Mouse (Mus musculus) kidney, embryonic 15.5 days (tissue): ENCODE data around the gene Olfr763. TPM values are rescaled to one million over a fixed set of nuclear protein-coding genes. Genes with fewer than 3 reads are reported as not detected.
"Not testable (repeated sequence)": the region's sequence is repeated elsewhere in the genome, so short reads cannot be mapped to it uniquely, and the experiment has no call there.

Experiments
- ATAC-seq: fragments of 200-750 bp; cut with Nextera tagmentation; replicated peaks from 2 replicates; pipeline ENCODE4 v1.8.0; 2017; ENCODE audit warnings: moderate TSS enrichment; ENCODE audit not compliant: low FRiP score
- H3K27ac ChIP-seq: fragments of 300-500 bp; sonication (generic); 2 replicates; pipeline ENCODE4 v1.5.1; 2015; ENCODE audit warnings: mild to moderate bottlenecking, inconsistent platforms
- H3K27me3 ChIP-seq: fragments of 300-500 bp; sonication (generic); 2 replicates; pipeline ENCODE4 v1.6.1; 2015; ENCODE audit warnings: inconsistent platforms
- H3K36me3 ChIP-seq: fragments of 300-500 bp; sonication (generic); 2 replicates; pipeline ENCODE4 v1.6.1; 2015; ENCODE audit warnings: inconsistent platforms
- H3K4me1 ChIP-seq: fragments of 300-500 bp; sonication (generic); 2 replicates; pipeline ENCODE4 v1.6.1; 2015; ENCODE audit warnings: inconsistent platforms
- H3K4me2 ChIP-seq: fragments of 300-500 bp; sonication (generic); 2 replicates; pipeline ENCODE4 v1.6.1; 2015; ENCODE audit warnings: moderate library complexity, mild to moderate bottlenecking, inconsistent platforms
- H3K4me3 ChIP-seq: fragments of 300-500 bp; sonication (generic); replicated peaks from 2 replicates; pipeline ENCODE4 v1.5.1; 2015; ENCODE audit warnings: mild to moderate bottlenecking, inconsistent platforms
- H3K9ac ChIP-seq: fragments of 300-500 bp; sonication (generic); 2 replicates; pipeline ENCODE4 v1.6.1; 2015; ENCODE audit warnings: mild to moderate bottlenecking, inconsistent platforms
- H3K9me3 ChIP-seq: fragments of 300-500 bp; sonication (generic); replicated peaks from 2 replicates; pipeline ENCODE4 v1.6.1; 2016; ENCODE audit warnings: inconsistent platforms
- WGBS: fragments of 180-500 bp; shearing (Covaris S2); methylation state at CpG from one replicate; pipeline ENCODE4 v1.1.7; 2015; ENCODE audit warnings: mixed read lengths; 5-methylcytosine and 5-hydroxymethylcytosine counted together
- polyA plus RNA-seq: library from polyadenylated mRNA; unstranded; fragments of >200 nt; fragmentation: Nextera tagmentation; extraction: Ambion mirVana; gene quantifications from 2 replicates; pipeline ENCODE4 v1.2.1, GENCODE M21; 2015

The Olfr763 gene
- polyA plus RNA-seq: not detected in 2 replicates

GRCm38 (mm10) chr10:129010288-129010841 lies at the start of gene Olfr763:
Gene Olfr763 (plus strand): TSS chr10:129010791.
- no peak within 1 kb of the TSS for H3K9ac ChIP-seq
- no peaks in the 10 kb centered on the region for H3K4me1 ChIP-seq
- H3K4me2 ChIP-seq: no peak within 1 kb of the TSS
- H3K9me3 ChIP-seq: no peaks in the 10 kb centered on the region
- ATAC-seq: no peak
- no peaks in the 10 kb centered on the region for H3K36me3 ChIP-seq
- H3K27ac ChIP-seq: no peak within 1 kb of the TSS
- 71% methylated on average over 2 of the region's 2 CpGs for WGBS
- no peaks in the 10 kb centered on the region for H3K27me3 ChIP-seq
- no peak within 1 kb of the TSS for H3K4me3 ChIP-seq

DNA sequence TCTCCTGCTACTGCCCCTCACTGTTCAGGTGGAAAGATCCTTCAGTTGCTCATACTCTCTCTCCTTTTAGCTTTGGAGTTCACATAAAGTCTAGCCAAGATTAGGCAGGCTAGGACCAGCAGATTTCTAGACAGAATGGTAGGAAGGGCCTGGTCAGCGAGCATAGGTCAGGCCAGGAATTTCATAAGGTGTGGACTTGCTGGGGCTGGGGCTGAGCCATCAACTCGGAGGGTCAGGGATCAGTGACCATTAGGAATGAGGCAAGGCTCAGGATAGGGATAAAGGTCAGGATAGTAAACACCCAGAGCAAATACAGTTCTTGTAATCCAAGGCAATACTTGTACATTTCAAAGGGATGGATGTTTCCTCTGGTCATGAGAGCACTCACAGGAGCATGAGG lies 45.6 kb upstream of the Olfr763 start:
- no peaks in the 10 kb centered on the region for H3K36me3 ChIP-seq
- ATAC-seq: peak; percentile 71
- H3K27me3 ChIP-seq: no peaks in the 10 kb centered on the region
- H3K9ac ChIP-seq: no peak overlapping the region
- no peak overlapping the region for H3K4me3 ChIP-seq
- H3K9me3 ChIP-seq: no peaks in the 10 kb centered on the region
- WGBS: 64% methylated on average over 2 of the region's 2 CpGs
- no peak overlapping the region for H3K4me2 ChIP-seq
- no peaks in the 10 kb centered on the region for H3K4me1 ChIP-seq
- 0 out of 2 replicates have a peak overlapping the region, but pooled peaks have one; percentile 32 for H3K27ac ChIP-seq

DNA sequence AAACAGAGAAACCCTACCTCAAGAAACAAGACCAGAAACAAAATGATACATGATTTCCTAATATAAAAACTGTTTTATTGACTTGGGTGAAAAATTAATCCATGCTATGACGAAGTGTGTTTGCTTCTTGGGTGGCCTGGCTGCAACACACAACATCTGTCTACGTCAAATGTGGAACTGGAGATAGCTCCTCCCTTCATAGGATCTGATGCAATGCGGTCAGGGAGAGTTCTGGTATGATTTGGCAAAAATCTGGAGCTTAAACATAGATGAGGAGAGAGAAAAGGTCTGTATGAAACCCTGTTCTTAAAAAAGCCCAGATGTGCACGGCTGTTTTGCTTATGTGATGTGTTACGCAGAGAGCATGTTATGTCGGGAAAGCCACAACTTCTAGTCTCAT lies 44.7 kb upstream of the Olfr763 start:
- Histone ChIP-seq H3K9ac (no peak overlapping the region), H3K36me3 (no peaks in the 10 kb centered on the region), H3K27ac (no peak overlapping the region), H3K4me1 (no peaks in the 10 kb centered on the region), H3K4me3 (no peak overlapping the region), H3K9me3 (no peaks in the 10 kb centered on the region), H3K27me3 (no peaks in the 10 kb centered on the region; the same call in none of the 2 replicates), H3K4me2 (no peak overlapping the region)
- ATAC-seq: no peak
- 86% methylated on average over 6 of the region's 6 CpGs for WGBS

DNA sequence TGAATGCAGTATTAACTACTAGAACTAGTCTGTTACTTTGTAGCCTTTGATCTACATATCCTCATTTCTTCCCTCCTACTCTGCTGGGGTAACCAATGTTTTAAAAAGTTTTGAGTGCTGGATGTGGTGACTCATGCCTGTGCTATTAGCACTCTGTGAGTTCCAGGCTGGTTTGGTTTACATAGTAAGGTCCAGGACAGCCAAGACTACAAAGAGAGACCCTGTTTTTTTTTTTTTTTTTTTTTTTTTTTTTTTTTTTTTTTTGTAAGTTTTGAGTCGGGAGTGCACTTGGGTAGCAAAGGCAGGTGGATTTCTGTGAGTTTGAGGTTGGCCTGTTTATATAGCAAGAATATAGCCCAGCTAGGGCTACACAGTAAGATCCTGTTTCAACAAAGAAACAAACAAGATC lies 42.2 kb upstream of the Olfr763 start:
- no peak overlapping the region for H3K4me2 ChIP-seq
- no peaks in the 10 kb centered on the region for H3K9me3 ChIP-seq
- 20% methylated on average over 1 of the region's 1 CpGs for WGBS
- H3K4me1 ChIP-seq: no peaks in the 10 kb centered on the region
- ATAC-seq: no peak
- H3K9ac ChIP-seq: no peak overlapping the region
- H3K27ac ChIP-seq: no peak overlapping the region
- H3K27me3 ChIP-seq: no peaks in the 10 kb centered on the region; the same call in none of the 2 replicates
- no peaks in the 10 kb centered on the region for H3K36me3 ChIP-seq
- no peak overlapping the region for H3K4me3 ChIP-seq

- WGBS: 49% methylated on average over 1 of the region's 1 CpGs
Measured at GRCm38 (mm10) chr10:128970740-128971250, 39.8 kb upstream of the Olfr763 start.

GRCm38 (mm10) chr10:128972841-128973240 lies 37.8 kb upstream of the Olfr763 start:
- Histone ChIP-seq H3K36me3 (no peaks in the 10 kb centered on the region), H3K9ac (no peak overlapping the region), H3K9me3 (no peaks in the 10 kb centered on the region), H3K27ac (no peak overlapping the region), H3K27me3 (peaks cover 3% of the 10 kb centered on the region), H3K4me3 (no peak overlapping the region), H3K4me2 (no peak overlapping the region), H3K4me1 (peaks cover 2% of the 10 kb centered on the region; the same call in 1 of the 2 replicates)
- no peak for ATAC-seq
- WGBS: 78% methylated on average over 4 of the region's 4 CpGs

More at GRCm38 (mm10) chr10:128970740-128971250, 39.8 kb upstream of the Olfr763 start:
- ATAC-seq: no peak
- Histone ChIP-seq H3K9ac (no peak overlapping the region), H3K36me3 (no peaks in the 10 kb centered on the region), H3K9me3 (no peaks in the 10 kb centered on the region), H3K27me3 (no peaks in the 10 kb centered on the region; the same call in none of the 2 replicates), H3K27ac (no peak overlapping the region), H3K4me2 (no peak overlapping the region), H3K4me1 (no peaks in the 10 kb centered on the region), H3K4me3 (no peak overlapping the region)

DNA sequence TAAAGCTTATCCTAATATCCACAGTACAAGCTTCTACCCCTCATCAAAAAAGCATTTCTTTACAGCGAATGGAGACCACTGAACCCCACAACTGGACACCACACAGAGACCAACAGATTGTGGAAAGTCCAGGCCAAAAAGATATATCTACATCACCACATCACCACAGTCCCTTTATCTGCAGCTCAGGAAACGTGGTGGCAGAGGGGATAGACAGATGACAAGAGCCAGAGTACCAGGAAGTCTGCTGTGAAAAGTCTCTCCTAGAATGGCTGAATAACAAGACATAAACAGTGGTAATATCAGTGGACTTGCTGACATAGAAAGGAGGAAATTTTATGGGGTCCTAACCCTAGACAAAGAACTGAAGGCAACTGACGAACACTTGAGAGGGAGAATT lies 34.2 kb upstream of the Olfr763 start:
- H3K27ac ChIP-seq: no peak overlapping the region

GRCm38 (mm10) chr10:128977522-128978114 lies 33.0 kb upstream of the Olfr763 start:
- peaks cover 2% of the 10 kb centered on the region; the same call in 1 of the 2 replicates for H3K4me1 ChIP-seq
- 21% methylated on average over 9 of the region's 9 CpGs for WGBS

More for the DNA sequence above, 34.2 kb upstream of the Olfr763 start:
- Histone ChIP-seq H3K4me1 (peaks cover 2% of the 10 kb centered on the region; the same call in 1 of the 2 replicates), H3K36me3 (no peaks in the 10 kb centered on the region), H3K4me3 (no peak overlapping the region), H3K4me2 (no peak overlapping the region), H3K27me3 (0 out of 2 replicates have a peak, but pooled peaks cover 3% of the 10 kb centered on the region), H3K9me3 (no peaks in the 10 kb centered on the region), H3K9ac (no peak overlapping the region)
- WGBS: 62% methylated on average over 3 of the region's 3 CpGs
- ATAC-seq: no peak

GRCm38 (mm10) chr10:128980644-128981365 lies 29.8 kb upstream of the Olfr763 start:
- Histone ChIP-seq H3K27ac (no peak overlapping the region), H3K4me1 (peaks cover 2% of the 10 kb centered on the region; the same call in 1 of the 2 replicates), H3K4me3 (no peak overlapping the region), H3K4me2 (no peak overlapping the region), H3K9me3 (no peaks in the 10 kb centered on the region), H3K36me3 (no peaks in the 10 kb centered on the region), H3K9ac (no peak overlapping the region), H3K27me3 (0 out of 2 replicates have a peak, but pooled peaks cover 3% of the 10 kb centered on the region)
- ATAC-seq: no peak
- WGBS: 74% methylated on average over 3 of the region's 3 CpGs

More at GRCm38 (mm10) chr10:128977522-128978114, 33.0 kb upstream of the Olfr763 start:
- Histone ChIP-seq H3K9ac (no peak overlapping the region), H3K27ac (no peak overlapping the region), H3K27me3 (0 out of 2 replicates have a peak, but pooled peaks cover 3% of the 10 kb centered on the region), H3K4me3 (no peak overlapping the region), H3K36me3 (no peaks in the 10 kb centered on the region), H3K4me2 (no peak overlapping the region), H3K9me3 (no peaks in the 10 kb centered on the region)
- peak; percentile 86 for ATAC-seq

DNA sequence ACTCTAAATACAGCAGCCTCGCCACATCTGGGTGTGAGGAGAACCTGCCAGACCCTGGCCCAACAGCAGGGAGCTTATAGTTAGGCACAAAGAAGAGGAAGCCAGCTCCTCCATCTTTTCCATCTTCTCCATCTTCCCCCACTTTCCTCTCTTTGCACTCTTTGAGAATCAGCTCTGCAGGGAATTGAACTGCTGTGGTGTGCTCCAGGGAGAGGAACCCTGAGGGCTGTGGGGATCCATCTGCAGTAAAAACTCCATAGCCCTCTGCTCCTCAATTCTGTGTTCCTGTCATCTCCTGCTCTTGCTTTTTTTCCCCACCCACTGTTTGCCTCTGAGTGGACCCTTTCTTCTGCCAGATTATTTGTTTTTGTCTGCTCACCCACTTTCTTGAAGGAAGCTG lies 21.5 kb upstream of the Olfr763 start, which contains the start of gene Olfr9:
TSS of gene Olfr9 (plus strand) at position 301 of the 400 bp plus-strand sequence.
- H3K4me2 ChIP-seq, H3K36me3 ChIP-seq, H3K27ac ChIP-seq, H3K4me3 ChIP-seq, H3K9ac ChIP-seq, ATAC-seq, H3K4me1 ChIP-seq, H3K9me3 ChIP-seq, H3K27me3 ChIP-seq: not testable (repeated sequence)
- WGBS: 54% methylated on average over 1 of the region's 1 CpGs

DNA sequence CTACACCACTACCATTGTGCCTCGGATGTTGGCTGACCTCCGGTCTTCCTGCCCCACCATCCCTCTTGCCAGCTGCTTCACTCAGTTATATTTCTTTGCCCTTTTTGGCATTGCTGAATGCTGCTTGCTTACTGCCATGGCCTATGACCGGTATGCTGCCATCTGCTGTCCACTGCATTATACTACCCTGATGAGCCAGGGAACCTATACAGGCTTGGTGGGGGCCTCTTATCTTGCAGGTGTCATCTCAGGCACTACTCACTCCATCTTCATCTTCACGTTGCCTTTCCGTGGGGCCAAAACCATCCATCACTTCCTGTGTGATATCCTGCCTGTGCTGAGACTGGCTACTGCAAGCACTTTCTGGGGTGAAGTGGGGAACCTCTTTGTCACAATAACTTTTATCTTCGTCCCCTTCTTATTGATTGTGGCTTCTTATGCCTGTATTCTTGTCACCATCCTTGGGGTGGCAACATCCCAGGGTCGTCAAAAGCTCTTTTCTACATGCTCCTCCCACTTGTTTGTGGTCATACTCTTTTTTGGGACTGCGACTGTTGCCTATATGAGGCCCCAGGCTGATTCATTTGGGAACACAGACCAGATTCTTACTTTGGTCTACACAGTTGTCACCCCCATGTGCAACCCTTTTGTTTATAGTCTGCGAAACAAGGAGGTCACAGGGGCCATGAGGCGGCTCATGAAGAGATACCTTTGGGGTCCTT lies 20.3 kb upstream of the Olfr763 start:
- not testable (repeated sequence) for H3K27me3 ChIP-seq, H3K4me2 ChIP-seq, H3K4me1 ChIP-seq, H3K9ac ChIP-seq, H3K9me3 ChIP-seq, ATAC-seq, H3K27ac ChIP-seq, H3K4me3 ChIP-seq, H3K36me3 ChIP-seq
- WGBS: 62% methylated on average over 7 of the region's 10 CpGs
